Mouse (Mus musculus): Measurements from ENCODE around the gene Usp20. TPM values are rescaled to one million over a fixed set of nuclear protein-coding genes. Genes with fewer than 3 reads are reported as not detected.

The Usp20 gene
- polyA plus RNA-seq, 1 experiment from 2014 or later, result 35.8 TPM

GRCm38 (mm10) chr2:31043856-31044255 lies 61.8 kb downstream of the Usp20 start:
- Histone ChIP-seq H3K4me3 (replicated peaks; ENCODE audit: low read depth, low read length) (no peak overlapping the region), H3K9ac (replicated peaks; ENCODE audit: low read length) (no peak overlapping the region), H3K36me3 (ENCODE audit: control insufficient read depth, insufficient read depth, low read length) (0 out of 2 replicates have a peak, but pooled peaks cover 8% of the 10 kb centered on the region), H3K4me2 (ENCODE audit: low read length) (no peak overlapping the region), H3K27ac (replicated peaks; ENCODE audit: low read depth, low read length) (no peak overlapping the region), H3K9me3 (ENCODE audit: control insufficient read depth, low read length) (no peaks in the 10 kb centered on the region), H3K4me1 (ENCODE audit: control insufficient read depth, insufficient read depth, low read length) (no peaks in the 10 kb centered on the region), H3K27me3 (ENCODE audit: control insufficient read depth, insufficient read depth, low read length) (no peaks in the 10 kb centered on the region)
- 95% methylated on average over 1 of the region's 1 CpGs for WGBS
- DNase-seq (no peak), ATAC-seq (ENCODE audit: low FRiP score, low TSS enrichment) (no peak)

- H3K36me3 ChIP-seq (ENCODE audit: control insufficient read depth, insufficient read depth, low read length), result peaks cover 8% of the 10 kb centered on the region; the same call in 1 of the 2 replicates
- H3K9me3 ChIP-seq (ENCODE audit: control insufficient read depth, low read length), result no peaks in the 10 kb centered on the region
- no peak overlapping the region for H3K4me3 ChIP-seq (replicated peaks; ENCODE audit: low read depth, low read length)
- ATAC-seq (ENCODE audit: low FRiP score, low TSS enrichment) (no peak), DNase-seq (no peak)
- H3K9ac ChIP-seq (replicated peaks; ENCODE audit: low read length), result no peak overlapping the region
- 91% methylated on average over 6 of the region's 6 CpGs for WGBS
- H3K27ac ChIP-seq (replicated peaks; ENCODE audit: low read depth, low read length), result no peak overlapping the region
- no peak overlapping the region for H3K4me2 ChIP-seq (ENCODE audit: low read length)
- no peaks in the 10 kb centered on the region for H3K27me3 ChIP-seq (ENCODE audit: control insufficient read depth, insufficient read depth, low read length)
- H3K4me1 ChIP-seq (ENCODE audit: control insufficient read depth, insufficient read depth, low read length), result no peaks in the 10 kb centered on the region
Observed at GRCm38 (mm10) chr2:31048037-31048436, 66.0 kb downstream of the Usp20 start.

- Histone ChIP-seq H3K4me2 (ENCODE audit: low read length) (no peak overlapping the region), H3K27ac (replicated peaks; ENCODE audit: low read depth, low read length) (no peak overlapping the region), H3K4me1 (ENCODE audit: control insufficient read depth, insufficient read depth, low read length) (no peaks in the 10 kb centered on the region), H3K9me3 (ENCODE audit: control insufficient read depth, low read length) (no peaks in the 10 kb centered on the region), H3K4me3 (replicated peaks; ENCODE audit: low read depth, low read length) (no peak overlapping the region), H3K9ac (replicated peaks; ENCODE audit: low read length) (no peak overlapping the region), H3K27me3 (ENCODE audit: control insufficient read depth, insufficient read depth, low read length) (no peaks in the 10 kb centered on the region), H3K36me3 (ENCODE audit: control insufficient read depth, insufficient read depth, low read length) (peaks cover 31% of the 10 kb centered on the region)
- DNase-seq (no peak), ATAC-seq (ENCODE audit: low FRiP score, low TSS enrichment) (no peak)
- 96% methylated on average over 10 of the region's 10 CpGs for WGBS
Observed at GRCm38 (mm10) chr2:31052441-31052840, 70.4 kb downstream of the Usp20 start.

GRCm38 (mm10) chr2:31053426-31053825 lies 71.3 kb downstream of the Usp20 start:
- no peak overlapping the region for H3K27ac ChIP-seq (replicated peaks; ENCODE audit: low read depth, low read length)
- peaks cover 34% of the 10 kb centered on the region for H3K36me3 ChIP-seq (ENCODE audit: control insufficient read depth, insufficient read depth, low read length)
- no peak overlapping the region for H3K9ac ChIP-seq (replicated peaks; ENCODE audit: low read length)
- no peak for DNase-seq
- ATAC-seq (ENCODE audit: low FRiP score, low TSS enrichment), result no peak
- no peaks in the 10 kb centered on the region for H3K27me3 ChIP-seq (ENCODE audit: control insufficient read depth, insufficient read depth, low read length)
- H3K9me3 ChIP-seq (ENCODE audit: control insufficient read depth, low read length), result no peaks in the 10 kb centered on the region
- WGBS, result 95% methylated on average over 13 of the region's 13 CpGs
- H3K4me2 ChIP-seq (ENCODE audit: low read length), result no peak overlapping the region
- no peaks in the 10 kb centered on the region for H3K4me1 ChIP-seq (ENCODE audit: control insufficient read depth, insufficient read depth, low read length)
- H3K4me3 ChIP-seq (replicated peaks; ENCODE audit: low read depth, low read length), result no peak overlapping the region

DNA sequence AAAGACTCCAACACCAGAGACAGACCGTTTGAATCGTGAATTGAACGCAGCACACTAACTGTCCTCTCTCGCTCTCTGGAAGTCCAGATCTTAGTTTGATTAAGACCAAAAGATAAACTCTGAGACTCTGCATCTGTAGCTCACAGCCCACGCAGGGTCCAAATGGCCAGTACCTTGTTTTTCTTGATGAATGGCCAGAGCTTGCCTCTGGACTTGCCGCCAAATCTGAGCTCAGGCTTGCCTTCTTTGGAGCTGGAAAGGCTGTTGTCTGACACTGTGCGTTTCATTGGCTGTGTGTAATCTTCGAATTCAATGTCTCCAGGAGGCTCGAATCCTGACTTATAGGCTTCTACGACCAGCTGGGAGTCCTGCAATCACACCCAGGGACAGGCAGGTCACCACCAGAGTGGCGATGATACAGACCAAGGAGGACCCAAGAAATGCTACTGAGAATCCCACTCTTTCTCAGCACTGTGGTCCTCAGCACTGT lies 71.8 kb downstream of the Usp20 start:
- no peak for DNase-seq
- no peak overlapping the region for H3K9ac ChIP-seq (replicated peaks; ENCODE audit: low read length)
- peaks cover 34% of the 10 kb centered on the region for H3K36me3 ChIP-seq (ENCODE audit: control insufficient read depth, insufficient read depth, low read length)

GRCm38 (mm10) chr2:31056070-31056469 lies 74.0 kb downstream of the Usp20 start:
- H3K4me2 ChIP-seq (ENCODE audit: low read length), result no peak overlapping the region

More for the DNA sequence above, 71.8 kb downstream of the Usp20 start:
- H3K4me2 ChIP-seq (ENCODE audit: low read length), result no peak overlapping the region
- H3K9me3 ChIP-seq (ENCODE audit: control insufficient read depth, low read length), result no peaks in the 10 kb centered on the region
- ATAC-seq (ENCODE audit: low FRiP score, low TSS enrichment), result no peak
- no peak overlapping the region for H3K4me3 ChIP-seq (replicated peaks; ENCODE audit: low read depth, low read length)
- no peaks in the 10 kb centered on the region for H3K27me3 ChIP-seq (ENCODE audit: control insufficient read depth, insufficient read depth, low read length)
- H3K27ac ChIP-seq (replicated peaks; ENCODE audit: low read depth, low read length), result no peak overlapping the region
- WGBS, result 94% methylated on average over 11 of the region's 11 CpGs
- no peaks in the 10 kb centered on the region for H3K4me1 ChIP-seq (ENCODE audit: control insufficient read depth, insufficient read depth, low read length)

DNA sequence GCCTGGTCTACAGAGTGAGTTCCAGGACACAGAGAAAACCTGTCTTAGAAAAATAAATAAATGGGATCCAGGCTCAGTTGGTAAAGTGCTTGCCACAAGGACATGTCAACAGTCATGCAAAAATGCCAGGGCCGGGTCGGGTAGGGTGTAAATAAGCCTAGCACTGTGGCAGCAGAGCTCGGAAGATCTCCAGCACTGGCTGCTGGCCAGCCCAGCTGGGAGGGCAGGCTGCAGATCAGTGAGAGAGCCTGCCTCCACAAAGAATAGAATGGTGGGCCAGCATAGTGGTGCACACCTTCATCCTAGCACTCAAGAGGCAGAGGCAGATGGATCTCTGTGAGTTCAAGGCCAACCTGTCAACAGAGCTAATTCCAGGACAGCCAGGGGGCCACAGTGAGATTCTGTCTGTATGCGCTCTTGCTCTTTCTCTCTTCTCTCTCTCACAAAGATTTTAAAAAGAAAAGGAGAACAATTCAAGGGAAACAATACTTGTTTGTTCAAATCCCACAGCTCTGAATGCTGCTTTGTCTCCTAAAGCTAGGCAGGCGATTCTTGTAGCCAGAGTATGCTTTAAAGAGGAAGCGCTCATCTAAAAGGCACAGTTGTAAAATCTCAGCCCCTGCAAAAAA lies 75.6 kb downstream of the Usp20 start:
- ATAC-seq (ENCODE audit: low FRiP score, low TSS enrichment) (no peak), DNase-seq (peak; percentile 28)
- no peak overlapping the region for H3K9ac ChIP-seq (replicated peaks; ENCODE audit: low read length)
- 73% methylated on average over 6 of the region's 6 CpGs for WGBS
- peaks cover 27% of the 10 kb centered on the region for H3K36me3 ChIP-seq (ENCODE audit: control insufficient read depth, insufficient read depth, low read length)
- no peaks in the 10 kb centered on the region for H3K9me3 ChIP-seq (ENCODE audit: control insufficient read depth, low read length)
- H3K4me1 ChIP-seq (ENCODE audit: control insufficient read depth, insufficient read depth, low read length), result no peaks in the 10 kb centered on the region
- no peaks in the 10 kb centered on the region for H3K27me3 ChIP-seq (ENCODE audit: control insufficient read depth, insufficient read depth, low read length)
- H3K4me3 ChIP-seq (replicated peaks; ENCODE audit: low read depth, low read length), result no peak overlapping the region
- no peak overlapping the region for H3K4me2 ChIP-seq (ENCODE audit: low read length)
- H3K27ac ChIP-seq (replicated peaks; ENCODE audit: low read depth, low read length), result no peak overlapping the region

More at GRCm38 (mm10) chr2:31056070-31056469, 74.0 kb downstream of the Usp20 start:
- Histone ChIP-seq H3K4me1 (ENCODE audit: control insufficient read depth, insufficient read depth, low read length) (no peaks in the 10 kb centered on the region), H3K9ac (replicated peaks; ENCODE audit: low read length) (no peak overlapping the region), H3K9me3 (ENCODE audit: control insufficient read depth, low read length) (no peaks in the 10 kb centered on the region), H3K36me3 (ENCODE audit: control insufficient read depth, insufficient read depth, low read length) (peaks cover 34% of the 10 kb centered on the region), H3K27me3 (ENCODE audit: control insufficient read depth, insufficient read depth, low read length) (no peaks in the 10 kb centered on the region), H3K27ac (replicated peaks; ENCODE audit: low read depth, low read length) (no peak overlapping the region), H3K4me3 (replicated peaks; ENCODE audit: low read depth, low read length) (no peak overlapping the region)
- WGBS, result 97% methylated on average over 3 of the region's 3 CpGs
- DNase-seq (no peak), ATAC-seq (ENCODE audit: low FRiP score, low TSS enrichment) (no peak)

DNA sequence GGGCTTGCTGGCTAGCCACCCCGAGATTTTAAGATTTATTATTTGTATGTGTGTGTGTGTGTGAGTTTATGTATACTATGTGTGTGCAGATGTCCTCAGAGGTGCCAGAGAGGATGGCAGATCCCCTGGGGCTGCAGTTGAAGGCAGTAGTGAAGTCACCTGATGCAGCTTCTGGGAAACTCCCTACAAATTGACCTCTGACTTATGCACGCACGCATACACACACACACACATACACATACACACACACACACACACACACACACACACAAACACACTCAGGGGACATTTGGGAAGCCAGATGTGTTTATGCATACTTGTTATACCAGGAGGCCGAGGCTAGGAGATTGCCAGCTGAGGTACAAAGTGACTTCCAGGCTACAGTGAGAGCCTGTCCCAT lies 76.4 kb downstream of the Usp20 start:
- ATAC-seq (ENCODE audit: low FRiP score, low TSS enrichment) (no peak), DNase-seq (no peak)
- H3K27ac ChIP-seq (replicated peaks; ENCODE audit: low read depth, low read length), result no peak overlapping the region
- H3K27me3 ChIP-seq (ENCODE audit: control insufficient read depth, insufficient read depth, low read length), result no peaks in the 10 kb centered on the region
- 89% methylated on average over 4 of the region's 4 CpGs for WGBS
- no peak overlapping the region for H3K4me3 ChIP-seq (replicated peaks; ENCODE audit: low read depth, low read length)
- H3K9me3 ChIP-seq (ENCODE audit: control insufficient read depth, low read length), result no peaks in the 10 kb centered on the region
- H3K9ac ChIP-seq (replicated peaks; ENCODE audit: low read length), result no peak overlapping the region
- no peak overlapping the region for H3K4me2 ChIP-seq (ENCODE audit: low read length)
- H3K36me3 ChIP-seq (ENCODE audit: control insufficient read depth, insufficient read depth, low read length), result peaks cover 23% of the 10 kb centered on the region
- H3K4me1 ChIP-seq (ENCODE audit: control insufficient read depth, insufficient read depth, low read length), result no peaks in the 10 kb centered on the region

DNA sequence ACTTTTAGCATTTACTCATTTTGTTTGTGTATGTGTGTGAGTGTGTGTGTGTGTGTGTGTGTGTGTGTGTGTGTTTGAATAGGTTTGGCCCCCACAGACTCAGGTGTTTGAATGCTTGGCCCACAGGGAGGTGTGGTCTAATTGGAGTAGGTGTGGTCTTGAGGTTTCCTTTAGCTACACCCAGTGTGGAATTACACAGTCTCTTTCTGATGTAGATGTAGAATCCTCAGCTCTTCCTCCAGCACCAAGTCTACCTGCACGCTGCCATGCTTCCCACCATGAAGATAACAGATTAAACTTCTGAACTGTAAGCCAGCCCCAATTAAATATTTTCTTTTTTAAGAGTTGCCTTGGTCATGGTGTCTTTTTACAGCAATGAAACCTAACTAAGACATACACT lies 78.2 kb downstream of the Usp20 start:
- peaks cover 12% of the 10 kb centered on the region; the same call in 1 of the 2 replicates for H3K36me3 ChIP-seq (ENCODE audit: control insufficient read depth, insufficient read depth, low read length)
- no peak for ATAC-seq (ENCODE audit: low FRiP score, low TSS enrichment)
- no peak overlapping the region for H3K27ac ChIP-seq (replicated peaks; ENCODE audit: low read depth, low read length)
- no peak overlapping the region for H3K9ac ChIP-seq (replicated peaks; ENCODE audit: low read length)
- H3K4me1 ChIP-seq (ENCODE audit: control insufficient read depth, insufficient read depth, low read length), result no peaks in the 10 kb centered on the region
- H3K27me3 ChIP-seq (ENCODE audit: control insufficient read depth, insufficient read depth, low read length), result no peaks in the 10 kb centered on the region
- H3K4me3 ChIP-seq (replicated peaks; ENCODE audit: low read depth, low read length), result no peak overlapping the region
- H3K9me3 ChIP-seq (ENCODE audit: control insufficient read depth, low read length), result no peaks in the 10 kb centered on the region
- 93% methylated on average over 1 of the region's 1 CpGs for WGBS
- no peak overlapping the region for H3K4me2 ChIP-seq (ENCODE audit: low read length)
- no peak for DNase-seq

All from midbrain, embryonic 14.5 days (tissue).